Mouse (Mus musculus): Measurements from ENCODE around the gene Slc17a4. TPM values are rescaled to one million over a fixed set of nuclear protein-coding genes. Genes with fewer than 3 reads are reported as not detected.

Slc17a4 gene
- total and polyA plus RNA-seq, 3 experiments, result 0.54 TPM; not detected in 2

Other genes with a start within 250 kb of the Slc17a4 start
- 123 and 153 TPM in 2 replicates for gene Hist1h2ac, start 231.1 kb downstream of the Slc17a4 start, total RNA-seq (2012; rRNA removed)
- gene Hist1h2ac, start 231.1 kb downstream of the Slc17a4 start, polyA plus RNA-seq (2012; ENCODE audit: insufficient read depth in 1 of 2, insufficient read length in 2 of 2, low read depth in 1 of 2, low replicate concordance in 2 of 2, missing spikeins in 1 of 2), result under 1 TPM in 1 of 2 experiments, not detected in 1; 0.15 TPM
- gene Hist1h2bc, start 230.8 kb downstream of the Slc17a4 start, total RNA-seq (2012; rRNA removed), result 694 and 982 TPM in 2 replicates
- gene Hist1h2bc, start 230.8 kb downstream of the Slc17a4 start, polyA plus RNA-seq (2012; ENCODE audit: insufficient read depth in 1 of 2, insufficient read length in 2 of 2, low read depth in 1 of 2, low replicate concordance in 2 of 2, missing spikeins in 1 of 2), result 1 to 10 TPM in 1 of 2 experiments, not detected in 1; 3.1 TPM
- gene Hist1h1t, start 219.2 kb downstream of the Slc17a4 start, total RNA-seq (2012; rRNA removed), result 2.7 and 6.3 TPM in 2 replicates
- gene Hist1h1t, start 219.2 kb downstream of the Slc17a4 start, polyA plus RNA-seq (2012; ENCODE audit: insufficient read depth in 1 of 2, insufficient read length in 2 of 2, low read depth in 1 of 2, low replicate concordance in 2 of 2, missing spikeins in 1 of 2), result not detected
- gene Hist1h4c, start 216.6 kb downstream of the Slc17a4 start, total RNA-seq (2012; rRNA removed), result 1,967 and 2,008 TPM in 2 replicates
- gene Hist1h4c, start 216.6 kb downstream of the Slc17a4 start, polyA plus RNA-seq (2012; ENCODE audit: insufficient read depth in 1 of 2, insufficient read length in 2 of 2, low read depth in 1 of 2, low replicate concordance in 2 of 2, missing spikeins in 1 of 2), result 1 to 10 TPM in 1 of 2 experiments, not detected in 1; 4.1 TPM
- gene Hfe, start 204.2 kb downstream of the Slc17a4 start, total RNA-seq (2012; rRNA removed), result not detected in 2 replicates
- gene Hfe, start 204.2 kb downstream of the Slc17a4 start, polyA plus RNA-seq (2012; ENCODE audit: insufficient read depth in 1 of 2, insufficient read length in 2 of 2, low read depth in 1 of 2, low replicate concordance in 2 of 2, missing spikeins in 1 of 2), result not detected
- gene Hist1h1c, start 176.2 kb downstream of the Slc17a4 start, total RNA-seq (2012; rRNA removed), result 348 and 479 TPM in 2 replicates
- 1 to 10 TPM in 1 of 2 experiments, not detected in 1; 3.8 TPM for gene Hist1h1c, start 176.2 kb downstream of the Slc17a4 start, polyA plus RNA-seq (2012; ENCODE audit: insufficient read depth in 1 of 2, insufficient read length in 2 of 2, low read depth in 1 of 2, low replicate concordance in 2 of 2, missing spikeins in 1 of 2)
- 1,651 and 2,239 TPM in 2 replicates for gene Hist1h3c, start 169.4 kb downstream of the Slc17a4 start, total RNA-seq (2012; rRNA removed)
- 1 to 10 TPM in 1 of 2 experiments, not detected in 1; 1.7 TPM for gene Hist1h3c, start 169.4 kb downstream of the Slc17a4 start, polyA plus RNA-seq (2012; ENCODE audit: insufficient read depth in 1 of 2, insufficient read length in 2 of 2, low read depth in 1 of 2, low replicate concordance in 2 of 2, missing spikeins in 1 of 2)
- gene Hist1h2bb, start 168.3 kb downstream of the Slc17a4 start, total RNA-seq (2012; rRNA removed), result 2,278 and 3,150 TPM in 2 replicates
- 1 to 10 TPM in 1 of 2 experiments, not detected in 1; 3.2 TPM for gene Hist1h2bb, start 168.3 kb downstream of the Slc17a4 start, polyA plus RNA-seq (2012; ENCODE audit: insufficient read depth in 1 of 2, insufficient read length in 2 of 2, low read depth in 1 of 2, low replicate concordance in 2 of 2, missing spikeins in 1 of 2)
- 2,219 and 2,780 TPM in 2 replicates for gene Hist1h2ab, start 163.9 kb downstream of the Slc17a4 start, total RNA-seq (2012; rRNA removed)
- 1 to 10 TPM in 1 of 2 experiments, not detected in 1; 8.0 TPM for gene Hist1h2ab, start 163.9 kb downstream of the Slc17a4 start, polyA plus RNA-seq (2012; ENCODE audit: insufficient read depth in 1 of 2, insufficient read length in 2 of 2, low read depth in 1 of 2, low replicate concordance in 2 of 2, missing spikeins in 1 of 2)
- gene Hist1h3b, start 162.7 kb downstream of the Slc17a4 start, total RNA-seq (2012; rRNA removed), result 1,725 and 2,102 TPM in 2 replicates
- 1 to 10 TPM in 1 of 2 experiments, not detected in 1; 6.6 TPM for gene Hist1h3b, start 162.7 kb downstream of the Slc17a4 start, polyA plus RNA-seq (2012; ENCODE audit: insufficient read depth in 1 of 2, insufficient read length in 2 of 2, low read depth in 1 of 2, low replicate concordance in 2 of 2, missing spikeins in 1 of 2)
- gene Hist1h4b, start 158.0 kb downstream of the Slc17a4 start, total RNA-seq (2012; rRNA removed), result 3,071 and 3,339 TPM in 2 replicates
- gene Hist1h4b, start 158.0 kb downstream of the Slc17a4 start, polyA plus RNA-seq (2012; ENCODE audit: insufficient read depth in 1 of 2, insufficient read length in 2 of 2, low read depth in 1 of 2, low replicate concordance in 2 of 2, missing spikeins in 1 of 2), result 10 to 100 TPM in 1 of 2 experiments, not detected in 1; 19.0 TPM
- 2,939 and 3,025 TPM in 2 replicates for gene Hist1h4a, start 153.8 kb downstream of the Slc17a4 start, total RNA-seq (2012; rRNA removed)
- gene Hist1h4a, start 153.8 kb downstream of the Slc17a4 start, polyA plus RNA-seq (2012; ENCODE audit: insufficient read depth in 1 of 2, insufficient read length in 2 of 2, low read depth in 1 of 2, low replicate concordance in 2 of 2, missing spikeins in 1 of 2), result 1 to 10 TPM in 1 of 2 experiments, not detected in 1; 9.8 TPM
- gene Hist1h3a, start 152.6 kb downstream of the Slc17a4 start, total RNA-seq (2012; rRNA removed), result 1,097 and 1,298 TPM in 2 replicates
- 1 to 10 TPM in 1 of 2 experiments, not detected in 1; 6.5 TPM for gene Hist1h3a, start 152.6 kb downstream of the Slc17a4 start, polyA plus RNA-seq (2012; ENCODE audit: insufficient read depth in 1 of 2, insufficient read length in 2 of 2, low read depth in 1 of 2, low replicate concordance in 2 of 2, missing spikeins in 1 of 2)
- 2,211 and 2,669 TPM in 2 replicates for gene Hist1h1a, start 151.3 kb downstream of the Slc17a4 start, total RNA-seq (2012; rRNA removed)
- gene Hist1h1a, start 151.3 kb downstream of the Slc17a4 start, polyA plus RNA-seq (2012; ENCODE audit: insufficient read depth in 1 of 2, insufficient read length in 2 of 2, low read depth in 1 of 2, low replicate concordance in 2 of 2, missing spikeins in 1 of 2), result 1 to 10 TPM in 1 of 2 experiments, not detected in 1; 4.1 TPM
- gene Trim38, start 145.1 kb downstream of the Slc17a4 start, total RNA-seq (2012; rRNA removed), result not detected in 2 replicates
- gene Trim38, start 145.1 kb downstream of the Slc17a4 start, polyA plus RNA-seq (2012; ENCODE audit: insufficient read depth in 1 of 2, insufficient read length in 2 of 2, low read depth in 1 of 2, low replicate concordance in 2 of 2, missing spikeins in 1 of 2), result not detected
- gene Slc17a2, start 108.0 kb downstream of the Slc17a4 start, total RNA-seq (2012; rRNA removed), result not detected in 2 replicates
- gene Slc17a2, start 108.0 kb downstream of the Slc17a4 start, polyA plus RNA-seq (2012; ENCODE audit: insufficient read depth in 1 of 2, insufficient read length in 2 of 2, low read depth in 1 of 2, low replicate concordance in 2 of 2, missing spikeins in 1 of 2), result not detected
- gene Slc17a3, start 75.6 kb downstream of the Slc17a4 start, total RNA-seq (2012; rRNA removed), result not detected in 2 replicates
- not detected for gene Slc17a3, start 75.6 kb downstream of the Slc17a4 start, polyA plus RNA-seq (2012; ENCODE audit: insufficient read depth in 1 of 2, insufficient read length in 2 of 2, low read depth in 1 of 2, low replicate concordance in 2 of 2, missing spikeins in 1 of 2)
- gene Slc17a1, start 47.3 kb downstream of the Slc17a4 start, total RNA-seq (2012; rRNA removed), result not detected in 2 replicates
- gene Slc17a1, start 47.3 kb downstream of the Slc17a4 start, polyA plus RNA-seq (2012; ENCODE audit: insufficient read depth in 1 of 2, insufficient read length in 2 of 2, low read depth in 1 of 2, low replicate concordance in 2 of 2, missing spikeins in 1 of 2), result not detected
- gene Hist1h2ba, start 19.1 kb upstream of the Slc17a4 start, total RNA-seq (2012; rRNA removed), result not detected in 2 replicates
- under 1 TPM in 1 of 2 experiments, not detected in 1; 0.58 TPM for gene Hist1h2ba, start 19.1 kb upstream of the Slc17a4 start, polyA plus RNA-seq (2012; ENCODE audit: insufficient read depth in 1 of 2, insufficient read length in 2 of 2, low read depth in 1 of 2, low replicate concordance in 2 of 2, missing spikeins in 1 of 2)
- gene Hist1h2aa, start 19.5 kb upstream of the Slc17a4 start, total RNA-seq (2012; rRNA removed), result not detected in 2 replicates
- 1 to 10 TPM in 1 of 2 experiments, not detected in 1; 1.6 TPM for gene Hist1h2aa, start 19.5 kb upstream of the Slc17a4 start, polyA plus RNA-seq (2012; ENCODE audit: insufficient read depth in 1 of 2, insufficient read length in 2 of 2, low read depth in 1 of 2, low replicate concordance in 2 of 2, missing spikeins in 1 of 2)
- gene Scgn, start 76.2 kb upstream of the Slc17a4 start, total RNA-seq (2012; rRNA removed), result not detected in 2 replicates
- gene Scgn, start 76.2 kb upstream of the Slc17a4 start, polyA plus RNA-seq (2012; ENCODE audit: insufficient read depth in 1 of 2, insufficient read length in 2 of 2, low read depth in 1 of 2, low replicate concordance in 2 of 2, missing spikeins in 1 of 2), result not detected

Measured in MEL (cell line).